Mouse (Mus musculus): ENCODE measurements at regions not wholly inside any gene's neighbourhood (a gene's known extent, or its start where the extent isn't known, plus 50 kb on each side); places are given as distances from the start of the nearest gene placed in this dataset.

GRCm38 (mm10) chr9:43660896-43661563, 82.8 kb upstream of the Nectin1 start:
- Histone ChIP-seq H3K4me3 (replicated peaks; ENCODE audit: low read depth, low read length) (no peak overlapping the region), H3K36me3 (ENCODE audit: insufficient read depth, low read length) (no peaks in the 10 kb centered on the region), H3K9me3 (replicated peaks; ENCODE audit: low read length) (no peaks in the 10 kb centered on the region), H3K9ac (ENCODE audit: low read depth, low read length) (no peak overlapping the region), H3K27ac (no peak overlapping the region), H3K4me1 (replicated peaks; ENCODE audit: insufficient read depth, low read length) (no peaks in the 10 kb centered on the region), H3K27me3 (ENCODE audit: insufficient read depth, low read length) (no peaks in the 10 kb centered on the region), H3K4me2 (ENCODE audit: low read length) (no peak overlapping the region)
- TF ChIP-seq CTCF (IDR thresholded peaks at IDR 0.05; ENCODE audit: low read depth): no peak
- WGBS: 52% methylated on average over 11 of the region's 11 CpGs
- ATAC-seq (replicated peaks; ENCODE audit: low FRiP score, low read depth): no peak
- no peak for DNase-seq (ENCODE audit: low spot score)

- TF ChIP-seq CTCF (IDR thresholded peaks at IDR 0.05; ENCODE audit: low read depth): no peak
- Histone ChIP-seq H3K4me3 (replicated peaks; ENCODE audit: low read depth, low read length) (no peak overlapping the region), H3K27ac (no peak overlapping the region)
Measured at GRCm38 (mm10) chr9:43661646-43662045, 82.1 kb upstream of the Nectin1 start.

GRCm38 (mm10) chr9:43667386-43667785, 76.4 kb upstream of the Nectin1 start:
- H3K9ac ChIP-seq (ENCODE audit: low read depth, low read length): no peak overlapping the region
- H3K4me2 ChIP-seq (ENCODE audit: low read length): no peak overlapping the region
- 82% methylated on average over 6 of the region's 6 CpGs for WGBS
- ATAC-seq (replicated peaks; ENCODE audit: low FRiP score, low read depth) (no peak), DNase-seq (ENCODE audit: low spot score) (no peak)
- no peak for TF ChIP-seq CTCF (IDR thresholded peaks at IDR 0.05; ENCODE audit: low read depth)
- H3K4me1 ChIP-seq (replicated peaks; ENCODE audit: insufficient read depth, low read length): no peaks in the 10 kb centered on the region
- no peaks in the 10 kb centered on the region for H3K36me3 ChIP-seq (ENCODE audit: insufficient read depth, low read length)
- no peak overlapping the region for H3K27ac ChIP-seq
- H3K9me3 ChIP-seq (replicated peaks; ENCODE audit: low read length): no peaks in the 10 kb centered on the region
- no peak overlapping the region for H3K4me3 ChIP-seq (replicated peaks; ENCODE audit: low read depth, low read length)
- no peaks in the 10 kb centered on the region for H3K27me3 ChIP-seq (ENCODE audit: insufficient read depth, low read length)

More at GRCm38 (mm10) chr9:43661646-43662045, 82.1 kb upstream of the Nectin1 start:
- 64% methylated on average over 6 of the region's 6 CpGs for WGBS
- Histone ChIP-seq H3K27me3 (ENCODE audit: insufficient read depth, low read length) (no peaks in the 10 kb centered on the region), H3K9me3 (replicated peaks; ENCODE audit: low read length) (no peaks in the 10 kb centered on the region), H3K9ac (ENCODE audit: low read depth, low read length) (no peak overlapping the region), H3K36me3 (ENCODE audit: insufficient read depth, low read length) (no peaks in the 10 kb centered on the region), H3K4me2 (ENCODE audit: low read length) (no peak overlapping the region), H3K4me1 (replicated peaks; ENCODE audit: insufficient read depth, low read length) (no peaks in the 10 kb centered on the region)
- ATAC-seq (replicated peaks; ENCODE audit: low FRiP score, low read depth): no peak
- DNase-seq (ENCODE audit: low spot score): no peak

GRCm38 (mm10) chr9:43667974-43668373, 75.8 kb upstream of the Nectin1 start:
- no peak overlapping the region for H3K27ac ChIP-seq
- WGBS: 68% methylated on average over 4 of the region's 4 CpGs
- TF ChIP-seq CTCF (IDR thresholded peaks at IDR 0.05; ENCODE audit: low read depth): no peak
- no peak overlapping the region for H3K4me3 ChIP-seq (replicated peaks; ENCODE audit: low read depth, low read length)
- DNase-seq (ENCODE audit: low spot score) (no peak), ATAC-seq (replicated peaks; ENCODE audit: low FRiP score, low read depth) (no peak)
- H3K4me2 ChIP-seq (ENCODE audit: low read length): no peak overlapping the region
- no peaks in the 10 kb centered on the region for H3K27me3 ChIP-seq (ENCODE audit: insufficient read depth, low read length)
- H3K36me3 ChIP-seq (ENCODE audit: insufficient read depth, low read length): no peaks in the 10 kb centered on the region
- no peaks in the 10 kb centered on the region for H3K9me3 ChIP-seq (replicated peaks; ENCODE audit: low read length)
- H3K9ac ChIP-seq (ENCODE audit: low read depth, low read length): no peak overlapping the region
- no peaks in the 10 kb centered on the region for H3K4me1 ChIP-seq (replicated peaks; ENCODE audit: insufficient read depth, low read length)

- Histone ChIP-seq H3K4me2 (ENCODE audit: low read length) (no peak overlapping the region), H3K9ac (ENCODE audit: low read depth, low read length) (no peak overlapping the region), H3K4me3 (replicated peaks; ENCODE audit: low read depth, low read length) (no peak overlapping the region), H3K4me1 (replicated peaks; ENCODE audit: insufficient read depth, low read length) (no peaks in the 10 kb centered on the region), H3K36me3 (ENCODE audit: insufficient read depth, low read length) (no peaks in the 10 kb centered on the region), H3K27me3 (ENCODE audit: insufficient read depth, low read length) (no peaks in the 10 kb centered on the region), H3K9me3 (replicated peaks; ENCODE audit: low read length) (no peaks in the 10 kb centered on the region), H3K27ac (no peak overlapping the region)
- DNase-seq (ENCODE audit: low spot score) (no peak), ATAC-seq (replicated peaks; ENCODE audit: low FRiP score, low read depth) (no peak)
- TF ChIP-seq CTCF (IDR thresholded peaks at IDR 0.05; ENCODE audit: low read depth): no peak
- WGBS: 36% methylated on average over 7 of the region's 7 CpGs
Measured at GRCm38 (mm10) chr9:43668731-43669130, 75.1 kb upstream of the Nectin1 start.

- Histone ChIP-seq H3K9ac (ENCODE audit: low read depth, low read length) (no peak overlapping the region), H3K4me2 (ENCODE audit: low read length) (no peak overlapping the region), H3K27ac (no peak overlapping the region), H3K36me3 (ENCODE audit: insufficient read depth, low read length) (no peaks in the 10 kb centered on the region), H3K27me3 (ENCODE audit: insufficient read depth, low read length) (no peaks in the 10 kb centered on the region), H3K4me3 (replicated peaks; ENCODE audit: low read depth, low read length) (no peak overlapping the region), H3K4me1 (replicated peaks; ENCODE audit: insufficient read depth, low read length) (no peaks in the 10 kb centered on the region), H3K9me3 (replicated peaks; ENCODE audit: low read length) (no peaks in the 10 kb centered on the region)
- ATAC-seq (replicated peaks; ENCODE audit: low FRiP score, low read depth): no peak
- 65% methylated on average over 5 of the region's 5 CpGs for WGBS
- TF ChIP-seq CTCF (IDR thresholded peaks at IDR 0.05; ENCODE audit: low read depth): no peak
- no peak for DNase-seq (ENCODE audit: low spot score)
Measured at GRCm38 (mm10) chr9:43670563-43670962, 73.2 kb upstream of the Nectin1 start.

GRCm38 (mm10) chr9:43673171-43673680, 70.6 kb upstream of the Nectin1 start:
- WGBS: 43% methylated on average over 4 of the region's 4 CpGs
- Histone ChIP-seq H3K4me2 (ENCODE audit: low read length) (no peak overlapping the region), H3K4me1 (replicated peaks; ENCODE audit: insufficient read depth, low read length) (no peaks in the 10 kb centered on the region), H3K9ac (ENCODE audit: low read depth, low read length) (no peak overlapping the region), H3K36me3 (ENCODE audit: insufficient read depth, low read length) (no peaks in the 10 kb centered on the region), H3K9me3 (replicated peaks; ENCODE audit: low read length) (no peaks in the 10 kb centered on the region), H3K4me3 (replicated peaks; ENCODE audit: low read depth, low read length) (no peak overlapping the region), H3K27ac (no peak overlapping the region), H3K27me3 (ENCODE audit: insufficient read depth, low read length) (no peaks in the 10 kb centered on the region)
- no peak for TF ChIP-seq CTCF (IDR thresholded peaks at IDR 0.05; ENCODE audit: low read depth)
- DNase-seq (ENCODE audit: low spot score) (no peak), ATAC-seq (replicated peaks; ENCODE audit: low FRiP score, low read depth) (no peak)

Data from kidney, postnatal 0 days (tissue).